Mouse (Mus musculus) midbrain, embryonic 11.5 days (tissue): Measurements from ENCODE around the gene Kctd6. TPM values are rescaled to one million over a fixed set of nuclear protein-coding genes. Genes with fewer than 3 reads are reported as not detected.
A peak's percentile ranks its signal among the peaks of the same experiment; 100 is the strongest.
"Not testable (repeated sequence)": the region's sequence is repeated elsewhere in the genome, so short reads cannot be mapped to it uniquely, and the experiment has no call there.

Source experiments
- ATAC-seq: fragments of 200-750 bp; cut with Nextera tagmentation; 2 replicates; pipeline ENCODE4 v1.8.0; 2017; ENCODE audit warnings: moderate TSS enrichment, moderate library complexity; ENCODE audit not compliant: low FRiP score
- DNase-seq: peaks from one replicate; pipeline ENCODE4 v3.0.0; 2015; ENCODE audit warnings: low spot score; ENCODE audit errors: missing footprints
- H3K27ac ChIP-seq: fragments of 300-500 bp; sonication (generic); 2 replicates; pipeline ENCODE4 v1.5.1; 2014; ENCODE audit warnings: low read depth, low read length
- H3K27me3 ChIP-seq: fragments of 300-500 bp; sonication (generic); 2 replicates; pipeline ENCODE4 v1.6.1; 2014; ENCODE audit warnings: mild to moderate bottlenecking, low read length, moderate library complexity, mixed read lengths; ENCODE audit not compliant: control insufficient read depth, insufficient read depth
- H3K36me3 ChIP-seq: fragments of 300-500 bp; sonication (generic); 2 replicates; pipeline ENCODE4 v1.6.1; 2014; ENCODE audit warnings: mild to moderate bottlenecking, low read length, moderate library complexity, mixed read lengths; ENCODE audit not compliant: control insufficient read depth, insufficient read depth
- H3K4me1 ChIP-seq: fragments of 300-500 bp; sonication (generic); 2 replicates; pipeline ENCODE4 v1.6.1; 2014; ENCODE audit warnings: low read length; ENCODE audit not compliant: control insufficient read depth, insufficient read depth
- H3K4me2 ChIP-seq: fragments of 300-500 bp; sonication (generic); 2 replicates; pipeline ENCODE4 v1.6.1; 2014; ENCODE audit warnings: mild to moderate bottlenecking, moderate library complexity
- H3K4me3 ChIP-seq: fragments of 300-500 bp; sonication (generic); 2 replicates; pipeline ENCODE4 v1.5.1; 2014; ENCODE audit warnings: low read depth, low read length
- H3K9ac ChIP-seq: fragments of 300-500 bp; sonication (generic); 2 replicates; pipeline ENCODE4 v1.6.1; 2014; ENCODE audit warnings: low read length
- H3K9me3 ChIP-seq: fragments of 300-500 bp; sonication (generic); 2 replicates; pipeline ENCODE4 v1.6.1; 2016; ENCODE audit warnings: low read length; ENCODE audit not compliant: control insufficient read depth
- WGBS: fragments of 180-500 bp; shearing (Covaris S2); extraction: QIAGEN DNeasy Blood & Tissue Kit; methylation state at CpG from one replicate; pipeline ENCODE4 v1.1.7; 2014; 5-methylcytosine and 5-hydroxymethylcytosine counted together
- polyA plus RNA-seq: library from polyadenylated mRNA; unstranded; fragments of >200 nt; fragmentation: Nextera tagmentation; extraction: Ambion mirVana; gene quantifications from 2 replicates; pipeline ENCODE4 v1.2.1, GENCODE M21; 2014

Kctd6 gene
- 8.2 and 10.8 TPM in 2 replicates for polyA plus RNA-seq

DNA sequence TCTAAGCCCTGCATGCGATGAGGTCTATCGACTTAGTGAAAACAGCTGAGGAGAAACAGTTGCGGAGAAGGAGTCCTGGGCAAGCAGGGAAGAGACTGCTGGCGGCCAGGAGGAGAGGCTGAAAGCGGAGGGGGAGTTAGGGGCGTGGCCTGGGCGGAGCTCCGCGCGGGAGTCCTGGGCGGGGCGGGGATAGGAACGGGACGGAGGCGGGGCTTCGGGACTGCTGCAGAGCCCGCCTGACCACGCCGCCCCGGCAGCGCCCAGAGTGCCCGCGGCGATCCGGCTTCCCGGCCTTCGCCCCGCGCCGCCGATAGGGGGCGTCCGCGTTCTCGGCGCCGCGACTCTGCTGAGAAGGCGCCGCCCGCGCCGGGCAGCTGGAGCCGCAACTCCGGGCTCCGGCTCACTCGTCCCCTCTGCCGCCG is at the start of gene Kctd6:
Gene Kctd6, plus strand, starts transcription at position 338 of the 422 bp plus-strand sequence.
- Histone ChIP-seq H3K4me1 (peaks cover 6% of the 10 kb centered on the region), H3K9ac (peak within 1 kb of the TSS; percentile 84), H3K4me3 (peak within 1 kb of the TSS; percentile 75), H3K27me3 (peaks cover 20% of the 10 kb centered on the region), H3K27ac (peak within 1 kb of the TSS; percentile 69), H3K9me3 (no peaks in the 10 kb centered on the region), H3K36me3 (no peaks in the 10 kb centered on the region), H3K4me2 (peak within 1 kb of the TSS; percentile 79)
- peak; percentile 100 for DNase-seq
- ATAC-seq: peak; percentile 98
- under 1% methylated on average over 31 of the region's 49 CpGs for WGBS

DNA sequence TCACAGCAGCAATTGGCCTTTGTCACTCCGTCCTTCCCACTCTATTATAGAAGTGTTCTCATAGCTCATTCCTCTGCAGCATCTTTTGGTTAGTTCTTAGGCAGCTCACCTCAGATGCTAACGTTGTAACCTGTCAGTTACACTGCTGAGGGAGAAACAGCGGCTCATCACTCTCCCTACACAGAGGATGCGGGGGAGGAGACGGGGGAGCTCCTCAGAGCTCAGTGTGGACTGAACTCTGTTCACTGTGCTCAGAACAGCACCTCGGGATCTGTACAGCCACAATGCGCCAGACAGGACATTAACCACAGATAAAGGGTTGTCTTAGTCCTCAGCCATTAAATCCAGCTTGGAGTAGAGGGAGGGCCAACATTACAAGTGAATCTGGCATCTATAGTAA is 49.5 kb upstream of the Kctd6 start:
- no peak overlapping the region for H3K4me2 ChIP-seq
- no peaks in the 10 kb centered on the region for H3K9me3 ChIP-seq
- no peak overlapping the region for H3K27ac ChIP-seq
- H3K9ac ChIP-seq: no peak overlapping the region
- H3K4me3 ChIP-seq: no peak overlapping the region
- no peaks in the 10 kb centered on the region for H3K27me3 ChIP-seq
- DNase-seq: no peak
- no peaks in the 10 kb centered on the region for H3K4me1 ChIP-seq
- 90% methylated on average over 7 of the region's 7 CpGs for WGBS
- ATAC-seq: no peak
- H3K36me3 ChIP-seq: peaks cover 23% of the 10 kb centered on the region

- WGBS: under 1% methylated on average over 64 of the region's 64 CpGs
- H3K4me1 ChIP-seq: peaks cover 6% of the 10 kb centered on the region
- peak within 1 kb of the TSS; percentile 81 for H3K9ac ChIP-seq
- peaks cover 12% of the 10 kb centered on the region; the same call in 1 of the 2 replicates for H3K36me3 ChIP-seq
- ATAC-seq (peak; percentile 100), DNase-seq (peak; percentile 99)
- H3K27ac ChIP-seq: no peak within 1 kb of the TSS; the same call in 1 of the 2 replicates
- H3K9me3 ChIP-seq: no peaks in the 10 kb centered on the region
- peak within 1 kb of the TSS; percentile 67 for H3K4me3 ChIP-seq
- H3K4me2 ChIP-seq: peak within 1 kb of the TSS; percentile 84
- H3K27me3 ChIP-seq: no peaks in the 10 kb centered on the region
Observed at GRCm38 (mm10) chr14:8172507-8173410, 41.2 kb upstream of the Kctd6 start, which contains the start of gene Pdhb. Pdhb (minus strand) TSS chr14:8173025.

- ATAC-seq: not testable (repeated sequence)
Observed at GRCm38 (mm10) chr14:8173542-8174250, 40.2 kb upstream of the Kctd6 start.

DNA sequence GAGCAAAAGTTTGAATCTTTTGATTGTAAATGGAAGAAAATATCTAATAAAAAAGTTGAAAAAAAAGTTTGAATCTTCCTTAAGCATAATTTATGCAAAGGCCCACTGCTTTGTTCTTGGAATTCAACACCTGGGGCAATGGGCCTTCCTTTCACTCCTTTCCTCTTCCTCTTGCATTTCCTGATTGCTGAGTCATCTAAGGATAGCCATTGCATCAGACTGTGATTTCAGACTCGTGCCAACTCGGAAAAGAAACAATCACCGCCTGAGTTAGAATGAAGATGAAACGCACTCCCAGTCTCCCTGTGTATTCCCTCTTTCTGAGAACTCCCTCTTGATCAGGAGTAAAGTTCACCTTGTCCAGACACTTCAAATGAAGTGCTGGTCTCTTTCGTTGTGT is 39.3 kb upstream of the Kctd6 start:
- Histone ChIP-seq H3K9ac (no peak overlapping the region), H3K4me1 (peaks cover 6% of the 10 kb centered on the region), H3K27ac (no peak overlapping the region), H3K4me3 (no peak overlapping the region), H3K36me3 (no peaks in the 10 kb centered on the region), H3K9me3 (no peaks in the 10 kb centered on the region), H3K27me3 (no peaks in the 10 kb centered on the region), H3K4me2 (no peak overlapping the region)
- no peak for ATAC-seq
- WGBS: 79% methylated on average over 5 of the region's 5 CpGs
- DNase-seq: no peak

More at GRCm38 (mm10) chr14:8173542-8174250, 40.2 kb upstream of the Kctd6 start:
- 28% methylated on average over 5 of the region's 7 CpGs for WGBS
- Histone ChIP-seq H3K9ac (peak overlapping the region; percentile 51), H3K4me3 (peak overlapping the region; percentile 67), H3K4me2 (peak overlapping the region; percentile 84)
- not testable (repeated sequence) for H3K27me3 ChIP-seq, H3K4me1 ChIP-seq, H3K36me3 ChIP-seq, DNase-seq, H3K9me3 ChIP-seq, H3K27ac ChIP-seq

DNA sequence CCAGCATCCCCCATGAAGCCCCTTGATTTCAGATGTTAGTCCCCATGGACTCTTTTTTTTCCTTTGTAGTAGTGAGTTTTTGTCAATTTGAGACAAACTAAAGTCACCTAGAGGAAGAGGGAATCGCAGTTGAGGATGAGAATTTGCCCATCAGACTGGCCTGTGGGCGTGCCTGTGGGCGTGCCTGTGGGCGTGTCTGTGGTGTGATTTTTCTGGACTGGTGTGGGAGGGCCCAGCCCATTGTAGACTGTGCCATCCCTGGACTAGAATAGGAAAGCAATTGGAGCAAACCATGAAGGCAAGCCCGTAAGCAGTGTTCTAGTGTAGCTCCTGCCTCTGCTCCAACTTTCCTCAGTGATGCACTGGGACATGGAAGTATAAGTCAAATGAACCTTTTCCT is 37.7 kb upstream of the Kctd6 start:
- no peak overlapping the region for H3K9ac ChIP-seq
- H3K36me3 ChIP-seq: no peaks in the 10 kb centered on the region
- peaks cover 6% of the 10 kb centered on the region for H3K4me1 ChIP-seq
- H3K27me3 ChIP-seq: no peaks in the 10 kb centered on the region
- 62% methylated on average over 5 of the region's 5 CpGs for WGBS
- no peak overlapping the region for H3K27ac ChIP-seq
- no peak overlapping the region for H3K4me2 ChIP-seq
- DNase-seq (no peak), ATAC-seq (no peak)
- no peaks in the 10 kb centered on the region for H3K9me3 ChIP-seq
- H3K4me3 ChIP-seq: no peak overlapping the region

DNA sequence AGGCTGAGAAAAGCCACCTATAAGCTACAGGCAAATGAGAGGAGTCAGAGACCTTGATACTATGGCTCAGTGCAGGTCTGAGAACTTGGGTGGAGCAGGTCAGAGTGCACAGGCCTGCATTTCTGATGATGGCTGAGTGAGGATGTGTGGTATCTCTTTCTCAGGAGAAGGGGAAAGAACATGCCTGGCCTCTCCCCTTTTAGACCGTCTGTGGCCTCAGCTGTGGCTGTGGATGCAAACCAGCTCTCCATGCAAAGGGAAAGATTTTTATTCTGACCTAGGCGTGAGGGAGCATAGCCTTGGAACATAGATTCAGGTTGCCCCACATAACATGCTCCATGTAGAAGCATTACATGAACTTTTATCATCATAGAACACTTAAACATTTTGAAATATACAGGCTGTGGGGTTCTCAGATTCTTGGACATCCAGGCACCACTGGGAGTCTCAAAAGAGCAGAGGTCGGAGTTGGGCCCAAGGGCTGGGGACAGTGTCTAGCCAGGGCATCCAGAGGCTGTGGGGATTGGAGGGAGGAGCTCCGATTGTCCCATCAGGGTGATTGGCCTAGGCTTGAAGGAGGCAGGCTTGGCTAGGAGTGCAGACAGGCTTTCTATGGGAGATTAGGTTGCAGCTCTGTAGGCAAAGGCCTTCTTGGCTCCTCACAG is 33.4 kb upstream of the Kctd6 start:
- WGBS: 80% methylated on average over 4 of the region's 4 CpGs
- Histone ChIP-seq H3K27me3 (no peaks in the 10 kb centered on the region), H3K4me2 (no peak overlapping the region), H3K9ac (no peak overlapping the region), H3K9me3 (no peaks in the 10 kb centered on the region), H3K4me1 (no peaks in the 10 kb centered on the region), H3K27ac (no peak overlapping the region), H3K4me3 (no peak overlapping the region), H3K36me3 (no peaks in the 10 kb centered on the region)
- no peak for DNase-seq
- ATAC-seq: no peak

DNA sequence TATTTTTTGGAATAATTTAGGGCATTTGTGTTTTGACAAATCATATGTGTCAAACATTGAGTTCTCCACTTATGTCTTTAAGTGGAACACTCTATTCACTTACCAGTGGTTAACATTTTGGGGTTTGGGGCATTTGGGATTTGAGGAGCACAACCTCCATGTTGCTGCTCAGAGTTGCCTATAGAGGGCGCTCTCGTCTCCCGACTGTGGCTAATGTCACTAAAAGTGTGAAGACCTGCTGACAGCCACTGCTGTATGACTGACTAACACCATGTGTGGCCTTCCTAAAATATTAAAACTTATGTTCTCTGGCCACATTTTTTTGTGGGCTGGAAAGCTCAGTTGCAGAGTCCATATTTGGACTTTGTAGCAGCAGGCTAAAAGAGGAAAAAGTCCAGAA is 30.6 kb upstream of the Kctd6 start:
- WGBS: 66% methylated on average over 3 of the region's 3 CpGs
- H3K27me3 ChIP-seq: no peaks in the 10 kb centered on the region
- ATAC-seq: no peak

More for the DNA sequence above, 30.6 kb upstream of the Kctd6 start:
- Histone ChIP-seq H3K9me3 (no peaks in the 10 kb centered on the region), H3K27ac (no peak overlapping the region), H3K4me1 (no peaks in the 10 kb centered on the region), H3K36me3 (no peaks in the 10 kb centered on the region), H3K4me2 (no peak overlapping the region), H3K9ac (no peak overlapping the region), H3K4me3 (no peak overlapping the region)
- DNase-seq: no peak
